Mouse (Mus musculus) thymus, postnatal 10 days (tissue): ENCODE data around the gene Omg.

Experiments
- DNase-seq, 2 experiments: peaks; one replicate each; pipeline ENCODE4 v3.0.0; 2021; ENCODE audit warnings: low spot score in 2 of 2

Gene Omg

DNA sequence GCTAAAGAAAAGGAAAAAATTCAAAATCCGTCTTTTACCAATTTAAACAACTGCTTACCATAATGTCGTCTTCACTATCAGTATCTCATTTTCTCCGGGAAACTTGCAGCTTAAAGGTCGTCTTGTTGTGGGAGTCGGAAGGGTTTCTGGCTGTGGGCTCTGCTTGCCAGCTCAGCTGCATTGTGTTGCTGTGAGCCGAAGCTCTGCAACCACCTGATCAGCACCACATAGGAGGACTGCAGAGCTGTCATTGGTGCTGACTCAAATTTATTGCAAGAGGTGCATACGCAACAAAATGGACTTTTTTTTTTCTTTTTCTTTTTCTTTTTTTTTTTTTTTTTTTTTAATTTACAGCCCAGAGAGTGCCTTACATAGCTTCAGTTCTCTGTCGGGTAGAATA, at the start of gene Omg:
Omg (minus strand) TSS at position 240 of the 400 bp plus-strand sequence.
- DNase-seq = no peak

DNA sequence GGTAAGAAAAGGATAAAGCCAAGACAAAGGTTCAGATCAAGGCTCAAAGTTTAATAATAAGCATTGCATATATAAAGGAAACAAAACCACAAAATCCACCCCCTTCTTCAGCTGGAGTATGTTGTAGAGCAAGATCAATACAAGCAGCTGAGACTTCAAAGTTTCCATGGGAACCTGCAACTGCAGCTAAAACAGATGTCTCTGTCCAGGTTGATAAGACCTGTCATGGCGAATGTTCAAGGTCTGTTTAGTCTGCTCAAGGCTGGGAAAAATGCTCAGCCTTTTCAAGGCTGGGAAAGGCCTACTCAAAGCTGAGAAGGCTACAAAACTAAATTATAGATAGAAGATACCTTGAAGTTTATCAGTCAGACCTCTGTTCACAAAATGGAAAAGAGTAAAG, 48.7 kb upstream of the Omg start:
- no peak for DNase-seq

GRCm38 (mm10) chr11:79536293-79536692, 32.4 kb upstream of the Omg start:
- DNase-seq = no peak

GRCm38 (mm10) chr11:79535554-79535953, 31.7 kb upstream of the Omg start:
- no peak for DNase-seq

GRCm38 (mm10) chr11:79533950-79534690, 30.2 kb upstream of the Omg start:
- no peak for DNase-seq

DNA sequence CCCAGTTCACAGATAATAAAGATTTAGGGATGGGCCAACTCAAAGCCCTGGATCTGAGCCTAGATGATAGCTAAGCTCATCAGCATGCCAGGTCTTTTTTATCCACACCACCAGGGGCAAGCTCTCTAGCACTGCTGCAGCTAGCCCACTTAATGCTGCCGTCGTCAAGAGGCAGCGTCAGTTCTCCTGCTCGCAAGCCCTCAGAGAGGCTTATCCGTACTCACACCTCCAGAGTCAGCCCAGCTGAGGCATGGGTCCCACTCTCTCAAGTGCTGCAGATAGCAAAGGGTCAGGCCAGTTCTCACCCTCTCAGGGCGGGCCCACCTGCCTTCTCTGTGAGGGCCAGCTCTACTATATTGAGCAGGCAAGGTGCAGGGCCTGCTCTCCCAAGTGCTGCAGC, 29.4 kb upstream of the Omg start:
- DNase-seq = no peak

DNA sequence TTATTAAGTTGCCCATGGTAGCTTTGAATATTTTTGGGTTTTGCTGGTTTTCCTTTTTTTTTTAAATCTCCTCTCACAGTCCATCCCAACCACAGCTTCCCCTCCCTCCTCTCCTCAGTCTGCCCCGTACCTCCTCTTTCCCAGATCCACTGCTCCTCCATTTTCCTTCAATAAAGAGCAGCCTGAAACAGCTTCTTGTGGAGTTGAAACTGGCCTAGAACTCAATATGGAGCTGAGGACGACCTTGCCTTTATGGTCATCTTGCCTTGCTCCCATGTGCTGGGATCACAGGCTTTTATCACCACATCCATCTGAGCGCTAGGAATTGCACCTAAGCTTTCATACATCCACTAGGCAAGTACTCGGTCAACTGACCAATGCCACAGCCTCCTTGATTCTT, 27.6 kb upstream of the Omg start:
- DNase-seq = no peak

DNA sequence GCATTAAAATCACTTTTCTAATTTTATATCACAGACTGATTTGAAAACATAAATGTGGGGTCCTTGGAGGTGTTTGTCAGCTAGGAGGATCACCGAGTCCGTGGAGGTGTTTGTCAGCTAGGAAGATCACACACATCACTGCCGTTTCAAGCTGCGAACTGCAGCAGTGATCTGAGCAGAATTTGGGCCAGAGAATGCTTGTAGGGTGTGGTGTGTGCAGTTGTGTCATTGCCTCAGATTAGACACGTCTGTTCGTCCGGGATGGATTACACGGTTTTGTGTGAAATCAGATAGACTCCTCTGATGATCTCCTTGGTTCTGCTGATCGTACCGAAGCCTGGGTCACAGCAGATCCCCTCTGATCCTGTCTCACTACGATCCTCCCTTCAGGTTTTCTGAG, 26.9 kb upstream of the Omg start:
- DNase-seq = no peak

DNA sequence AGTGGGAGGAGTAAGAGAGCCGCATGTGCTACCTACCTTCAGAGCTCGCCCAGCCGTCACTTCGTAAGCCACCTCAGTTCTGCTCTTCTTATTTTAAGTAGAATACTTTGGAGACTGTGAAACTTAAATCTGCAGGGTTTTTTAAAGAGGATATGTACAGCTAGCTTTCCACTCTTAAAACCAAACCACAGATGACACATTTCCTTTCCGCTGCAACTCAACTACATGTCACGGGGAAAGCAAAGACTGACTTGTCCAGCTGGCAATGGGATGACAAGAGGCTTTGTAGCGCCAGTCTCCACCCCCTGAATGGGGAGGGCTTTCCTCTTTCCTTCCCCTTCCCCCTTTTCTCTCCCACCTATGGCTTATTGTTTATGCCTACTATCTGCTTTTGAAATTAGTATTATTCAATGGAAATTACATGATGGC, 26.5 kb upstream of the Omg start, which contains the start of the genes Evi2 and Evi2a:
Evi2 (minus strand) TSS at position 257 of the 429 bp plus-strand sequence.
Evi2a (minus strand) TSS at position 277 of the 429 bp plus-strand sequence.
- DNase-seq = peak in 1 of 2 experiments; percentile 21

DNA sequence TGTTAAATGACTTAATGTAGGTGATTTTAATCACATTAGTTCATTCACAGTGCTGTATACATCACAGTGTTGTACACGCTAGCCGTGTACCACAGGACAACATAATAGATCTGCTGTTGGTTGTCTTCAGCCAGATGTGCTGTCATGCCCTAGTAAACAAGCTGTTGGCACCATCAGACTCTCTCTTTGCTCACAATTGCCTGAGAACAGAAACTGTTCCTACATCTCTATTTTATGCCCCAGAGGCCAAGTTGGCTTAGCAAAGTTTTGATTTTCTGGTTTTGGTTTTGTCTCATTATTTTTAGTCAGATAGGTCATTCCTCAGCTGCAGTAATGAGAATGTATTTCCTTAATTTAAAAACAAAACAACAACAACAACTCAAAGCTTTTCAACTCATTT, 25.9 kb upstream of the Omg start:
- no peak for DNase-seq

DNA sequence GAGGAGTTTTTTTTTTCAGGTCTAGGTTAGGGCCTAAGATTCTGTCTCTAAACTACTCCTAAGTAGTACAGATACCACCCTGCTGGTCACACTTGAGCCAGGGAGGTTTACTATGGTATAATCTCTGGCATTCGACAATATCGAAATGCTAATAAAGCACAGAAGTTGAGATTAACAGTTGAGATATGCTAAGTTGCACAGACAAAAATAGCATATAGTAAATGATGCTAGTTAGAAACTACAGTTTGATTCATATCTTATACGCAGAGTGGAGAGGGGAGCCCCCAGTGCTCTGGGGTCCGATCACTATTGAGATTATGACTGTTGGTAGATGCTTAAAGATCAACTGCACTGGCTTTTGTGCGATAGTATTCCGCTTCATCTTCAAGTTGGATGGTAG, 25.3 kb upstream of the Omg start:
- DNase-seq = no peak

GRCm38 (mm10) chr11:79528601-79529000, 24.7 kb upstream of the Omg start:
- DNase-seq = no peak

DNA sequence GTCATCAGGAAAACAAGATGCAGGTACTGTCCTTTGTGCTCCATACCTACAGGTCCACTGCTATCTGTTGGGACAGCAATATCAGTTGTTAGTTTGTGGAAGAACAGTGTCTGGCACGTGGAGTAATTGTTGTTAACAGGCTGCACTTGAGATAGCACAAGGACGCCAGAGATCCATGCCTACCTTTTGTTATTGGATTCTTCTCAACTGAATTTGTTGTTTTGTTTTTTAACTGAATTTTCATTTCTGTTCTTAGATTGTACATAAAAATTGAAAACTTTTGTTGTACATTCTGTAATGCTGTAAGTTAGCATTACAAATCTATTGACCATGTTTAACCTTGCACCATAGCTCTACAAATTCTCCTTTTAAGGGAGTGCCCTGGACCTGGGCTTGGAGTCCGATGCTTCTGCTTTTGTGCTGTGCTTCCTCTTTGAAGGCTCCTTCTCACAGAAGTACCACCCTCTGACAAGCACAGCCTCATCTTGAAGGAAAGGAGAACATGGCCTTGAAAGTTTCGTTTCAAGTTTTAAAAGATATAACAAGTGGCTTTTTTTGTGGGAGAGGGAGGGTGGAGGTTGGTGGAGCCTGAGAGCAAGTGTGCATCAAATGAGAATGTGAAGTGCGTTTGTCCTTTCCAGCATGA, 24.0 kb upstream of the Omg start:
- DNase-seq = no peak

DNA sequence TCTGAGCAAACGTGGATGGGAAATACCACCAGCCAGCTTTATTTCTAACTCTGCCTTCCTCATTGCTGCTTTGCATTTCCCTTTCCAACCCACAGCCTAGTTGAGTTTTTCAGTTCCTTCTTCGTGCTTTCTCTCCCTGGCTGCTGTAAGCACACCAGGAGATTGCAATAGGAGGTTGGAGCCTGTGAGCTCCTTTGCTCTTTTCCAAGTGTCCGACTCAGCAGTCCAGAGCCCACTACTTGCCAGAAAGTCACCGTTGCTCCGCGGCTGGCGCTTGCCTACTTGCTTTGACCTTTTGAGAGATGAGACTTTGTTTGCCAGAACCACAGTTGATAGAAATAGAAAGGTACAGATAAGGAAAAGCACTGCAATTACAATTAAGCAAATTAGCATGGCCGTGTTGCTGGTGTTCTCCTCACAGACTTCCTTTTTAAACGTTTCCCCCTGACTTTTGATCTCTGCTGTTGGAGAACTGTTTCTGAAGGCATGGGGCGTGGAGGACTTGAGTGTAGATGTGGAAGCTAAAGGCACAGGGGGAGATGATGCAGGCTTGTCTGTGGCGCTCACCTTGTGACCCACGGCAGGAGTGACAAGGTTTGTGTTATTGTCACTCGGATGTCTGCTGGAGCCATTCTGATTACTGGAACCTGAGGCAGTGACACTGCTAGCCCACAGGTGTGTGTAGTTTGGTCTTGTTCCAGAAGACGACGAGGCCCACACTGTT, 23.3 kb upstream of the Omg start:
- no peak for DNase-seq

- DNase-seq = no peak
Measured at GRCm38 (mm10) chr11:79526549-79526948, 22.7 kb upstream of the Omg start.

DNA sequence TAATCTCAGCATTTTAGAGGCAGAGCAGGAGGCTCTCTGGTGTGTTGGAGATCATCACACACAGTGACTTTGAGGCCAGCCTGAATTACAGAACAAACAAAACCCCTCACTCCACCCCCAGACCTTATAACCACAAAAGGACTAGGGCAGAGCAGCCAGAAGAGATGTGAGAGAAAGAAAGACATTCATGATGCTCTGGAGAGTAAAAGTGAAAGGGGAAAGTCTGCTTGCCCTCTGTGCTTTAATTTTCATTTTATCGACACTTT, 20.4 kb upstream of the Omg start:
- no peak for DNase-seq

- peak; percentile 39 to 62 for DNase-seq
Measured at GRCm38 (mm10) chr11:79523560-79524309, 19.9 kb upstream of the Omg start, which contains the start of gene Evi2b. TSS of gene Evi2b (minus strand) at chr11:79523762.

DNA sequence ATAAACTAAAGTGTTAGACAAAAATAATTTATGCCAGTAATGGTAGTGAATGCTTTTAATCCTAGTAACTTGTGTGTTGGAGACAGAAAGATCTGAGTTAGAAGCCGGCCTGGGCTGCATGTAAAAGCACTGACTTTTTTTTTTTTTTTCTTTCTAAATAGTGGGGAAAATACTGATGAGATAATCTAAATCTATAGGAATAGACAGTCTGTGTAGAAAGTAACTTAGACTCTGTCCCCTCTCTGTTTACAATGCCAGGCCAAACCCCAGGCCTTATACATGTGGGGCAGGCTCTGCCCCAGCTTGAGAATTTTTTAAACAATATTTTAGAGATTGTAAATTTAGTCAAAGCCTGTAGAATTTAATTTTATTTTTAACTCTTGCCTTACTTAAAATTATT, 19.1 kb upstream of the Omg start:
- DNase-seq = no peak

GRCm38 (mm10) chr11:79521930-79522329, 18.0 kb upstream of the Omg start:
- peak in 1 of 2 experiments; percentile 18 for DNase-seq

DNA sequence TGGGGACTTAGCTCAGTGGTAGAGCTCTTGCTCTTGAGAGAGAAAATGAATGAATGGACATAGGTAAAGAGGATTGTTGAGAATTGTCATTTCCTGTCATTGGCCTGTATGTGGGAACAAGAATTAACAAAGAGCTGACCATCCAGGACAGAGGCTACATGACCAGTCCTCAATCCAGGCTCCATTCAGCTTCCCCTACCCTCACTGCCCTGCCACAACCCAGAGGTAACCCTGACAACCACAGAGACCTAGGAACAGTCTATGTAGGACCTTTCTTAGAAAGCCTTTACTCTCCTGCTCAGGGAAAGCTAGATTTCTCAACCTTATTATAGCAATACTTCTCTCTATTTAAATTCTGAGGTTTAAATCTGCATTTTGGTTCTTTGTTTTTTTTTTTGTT, 16.9 kb upstream of the Omg start:
- no peak for DNase-seq

DNA sequence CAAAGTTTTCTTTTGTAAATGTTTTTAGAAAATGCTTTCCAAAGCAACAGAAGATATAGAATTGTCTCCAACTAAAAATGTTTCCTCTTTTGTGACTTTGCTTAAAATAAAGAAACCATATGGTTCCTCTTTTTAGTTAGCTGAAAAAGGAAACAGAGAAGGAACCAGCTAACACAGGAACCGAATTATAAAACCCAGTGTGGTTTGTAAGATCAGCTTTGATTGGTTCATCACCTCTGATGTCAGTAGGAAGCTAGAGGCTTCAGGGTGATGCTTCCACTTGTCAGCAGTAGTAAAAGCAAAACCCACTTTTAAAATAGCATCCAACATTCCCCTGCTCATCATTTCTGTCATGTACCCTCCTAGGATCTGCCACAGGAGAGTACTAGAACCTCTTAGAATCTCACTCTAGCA, 16.0 kb upstream of the Omg start:
- DNase-seq = peak in 1 of 2 experiments; percentile 32

DNA sequence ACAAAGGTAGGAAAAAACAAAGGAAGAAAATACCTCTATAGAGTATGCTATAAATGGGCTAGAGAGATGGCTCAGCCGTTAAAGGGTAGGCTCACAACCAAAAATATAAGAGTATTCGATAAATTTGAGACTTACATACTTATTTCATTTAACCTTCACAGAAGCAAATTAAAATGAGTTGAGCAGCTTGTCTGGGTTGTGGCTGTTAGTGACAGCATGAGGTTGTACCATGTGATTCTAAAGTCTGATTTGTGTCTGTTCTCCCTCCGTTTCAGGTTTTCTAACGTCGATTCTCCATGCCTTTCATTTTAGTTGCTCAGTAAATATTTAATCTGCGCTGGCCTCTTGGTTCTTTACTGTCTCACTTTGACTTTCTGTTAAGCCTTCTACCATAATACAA, 15.4 kb upstream of the Omg start:
- no peak for DNase-seq
